Mouse (Mus musculus) retina, adult 2 months (tissue): ENCODE measurements around the gene Syt6.
A peak's percentile ranks its signal among the peaks of the same experiment; 100 is the strongest.

Experiments
- DNase-seq: peaks from one replicate; pipeline ENCODE4 v3.0.0-alpha.2; 2012; ENCODE audit warnings: low read depth, low spot score

Syt6 gene

GRCm38 (mm10) chr3:103647164-103647867 is 72.3 kb downstream of the Syt6 start:
- no peak for DNase-seq

DNA sequence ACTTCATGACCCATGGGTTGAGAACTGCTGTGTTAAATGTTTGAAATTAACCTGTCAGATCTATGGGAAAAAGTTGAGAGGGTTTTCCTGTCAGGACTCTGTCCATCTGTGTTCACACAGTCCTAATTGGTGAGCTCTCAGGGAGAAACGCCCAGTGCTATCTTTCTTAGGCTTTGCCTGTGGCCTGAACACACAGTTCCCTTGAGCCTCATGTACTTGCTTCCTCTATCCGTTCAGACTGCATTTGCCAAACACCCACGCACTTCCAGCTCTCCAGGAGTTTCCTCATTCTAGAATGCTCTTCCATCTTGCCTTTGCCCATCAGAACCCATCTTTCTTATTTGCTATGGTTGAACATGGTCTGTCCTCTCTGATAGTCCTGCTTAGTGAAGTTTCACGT is 73.5 kb downstream of the Syt6 start:
- no peak for DNase-seq

GRCm38 (mm10) chr3:103649716-103650115 is 74.7 kb downstream of the Syt6 start:
- no peak for DNase-seq

DNA sequence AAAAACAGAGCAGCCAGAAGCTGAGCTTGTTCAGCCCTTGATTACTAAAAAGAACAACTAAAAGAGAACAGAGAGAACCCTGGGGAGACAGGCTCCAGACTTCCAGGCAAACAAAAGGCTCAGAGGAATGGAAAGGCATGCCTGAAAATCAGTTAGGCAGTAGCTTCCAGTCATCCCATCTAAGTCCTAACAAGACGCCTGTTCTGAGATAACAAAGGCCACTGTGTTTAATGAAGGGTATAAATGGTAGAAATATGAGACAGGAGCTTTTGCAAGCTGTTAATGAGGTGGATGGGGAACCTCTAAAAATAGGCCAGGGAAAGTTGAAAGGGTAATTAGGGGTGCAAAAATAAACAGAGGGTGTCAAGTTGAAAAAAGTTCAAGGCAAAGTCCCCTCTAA is 75.4 kb downstream of the Syt6 start:
- no peak for DNase-seq

GRCm38 (mm10) chr3:103660012-103660411 is 85.0 kb downstream of the Syt6 start:
- no peak for DNase-seq

GRCm38 (mm10) chr3:103661714-103662113 is 86.7 kb downstream of the Syt6 start:
- DNase-seq, result no peak

- no peak for DNase-seq
These were observed 88.4 kb downstream of the Syt6 start for GRCm38 (mm10) chr3:103663385-103663784.

- no peak for DNase-seq
These were observed 97.1 kb downstream of the Syt6 start for GRCm38 (mm10) chr3:103672113-103672512.

- peak; percentile 74 for DNase-seq
These were observed 97.7 kb downstream of the Syt6 start for GRCm38 (mm10) chr3:103672716-103673115.

DNA sequence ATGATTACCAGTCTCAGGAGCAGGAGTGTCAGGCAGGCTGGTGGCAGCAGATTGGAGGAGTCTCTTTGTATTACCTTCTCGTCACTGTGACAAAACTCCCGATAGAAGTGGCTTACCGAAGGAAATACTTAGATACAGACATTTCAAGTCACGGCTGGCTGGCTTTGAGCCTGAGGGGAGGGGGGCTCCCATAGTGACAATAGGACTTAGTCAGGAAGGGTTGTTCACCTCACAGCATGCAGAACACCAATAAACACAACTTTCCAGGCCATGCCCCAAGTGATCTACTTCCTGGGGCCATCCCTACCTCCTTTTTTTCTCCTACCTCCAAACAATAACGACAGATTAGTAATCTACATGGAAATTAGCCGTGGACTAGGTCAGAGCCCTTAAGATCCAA is 103.8 kb downstream of the Syt6 start:
- DNase-seq, result no peak

DNA sequence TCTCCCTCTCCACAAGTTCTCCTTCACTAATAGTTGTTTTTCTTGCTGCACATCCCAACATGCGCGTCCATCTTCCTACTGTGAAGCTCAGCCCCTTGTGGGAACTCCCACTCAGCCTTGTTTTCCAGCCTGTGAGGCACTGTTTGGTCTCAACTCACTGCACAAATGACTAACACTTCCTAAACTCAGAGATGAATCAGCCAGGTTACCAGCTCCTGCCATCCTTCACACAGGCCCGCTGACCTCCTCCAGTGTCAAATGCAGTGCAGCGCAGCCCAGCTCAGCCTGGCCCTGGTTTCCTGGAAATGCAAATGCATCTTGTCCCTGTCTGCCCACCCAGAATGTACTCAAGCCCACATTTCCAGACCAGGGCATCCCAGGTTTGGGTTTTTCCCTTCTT is 107.4 kb downstream of the Syt6 start:
- DNase-seq, result no peak

- peak; percentile 23 for DNase-seq
These were observed 108.4 kb downstream of the Syt6 start for GRCm38 (mm10) chr3:103683234-103683965.

- DNase-seq, result no peak
These were observed 108.9 kb downstream of the Syt6 start for GRCm38 (mm10) chr3:103683966-103684319.

GRCm38 (mm10) chr3:103689043-103689442 is 114.0 kb downstream of the Syt6 start:
- DNase-seq, result no peak

DNA sequence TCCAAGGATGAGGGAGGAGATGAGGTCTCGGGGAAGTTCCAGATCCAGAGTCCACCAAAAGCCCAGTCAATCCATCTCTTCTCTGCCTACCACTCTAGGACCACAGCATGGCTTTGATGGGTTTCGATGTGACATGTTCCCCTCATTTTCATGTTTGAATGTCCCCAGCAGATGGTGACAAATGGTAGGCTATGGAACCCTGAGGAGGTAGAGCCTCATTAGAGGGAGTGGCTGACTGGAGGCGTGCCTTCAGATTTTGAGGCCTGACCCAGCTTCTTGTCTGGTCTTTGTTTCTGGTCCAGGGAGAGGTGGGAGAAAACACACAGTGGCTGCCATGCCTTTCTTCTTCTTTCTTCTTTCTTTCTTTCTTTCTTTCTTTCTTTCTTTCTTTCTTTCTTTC is 115.5 kb downstream of the Syt6 start:
- DNase-seq, result no peak
